Mouse (Mus musculus) hindbrain, embryonic 13.5 days (tissue): Measurements from ENCODE around the gene Uba7. TPM values are rescaled to one million over a fixed set of nuclear protein-coding genes. Genes with fewer than 3 reads are reported as not detected.

Experiments
- ATAC-seq: fragments of 200-750 bp; cut with Nextera tagmentation; 2 replicates; pipeline ENCODE4 v1.8.0; 2017; ENCODE audit warnings: moderate TSS enrichment; ENCODE audit not compliant: low FRiP score
- H3K27ac ChIP-seq: fragments of 300-500 bp; sonication (generic); 2 replicates; pipeline ENCODE4 v1.5.1; 2015; ENCODE audit warnings: inconsistent platforms, mild to moderate bottlenecking, moderate library complexity
- H3K27me3 ChIP-seq: fragments of 300-500 bp; sonication (generic); 2 replicates; pipeline ENCODE4 v1.6.1; 2015; ENCODE audit warnings: mild to moderate bottlenecking, inconsistent platforms
- H3K36me3 ChIP-seq: fragments of 300-500 bp; sonication (generic); 2 replicates; pipeline ENCODE4 v1.6.1; 2015; ENCODE audit warnings: mild to moderate bottlenecking, inconsistent platforms
- H3K4me1 ChIP-seq: fragments of 300-500 bp; sonication (generic); replicated peaks from 2 replicates; pipeline ENCODE4 v1.6.1; 2015; ENCODE audit warnings: inconsistent platforms
- H3K4me2 ChIP-seq: fragments of 300-500 bp; sonication (generic); 2 replicates; pipeline ENCODE4 v1.6.1; 2015; ENCODE audit warnings: inconsistent platforms, mild to moderate bottlenecking, moderate library complexity
- H3K4me3 ChIP-seq: fragments of 300-500 bp; sonication (generic); 2 replicates; pipeline ENCODE4 v1.5.1; 2015; ENCODE audit warnings: mild to moderate bottlenecking, inconsistent platforms
- H3K9ac ChIP-seq: fragments of 300-500 bp; sonication (generic); 2 replicates; pipeline ENCODE4 v1.6.1; 2015; ENCODE audit warnings: mild to moderate bottlenecking, inconsistent platforms
- H3K9me3 ChIP-seq: fragments of 300-500 bp; sonication (generic); 2 replicates; pipeline ENCODE4 v1.6.1; 2016; ENCODE audit warnings: inconsistent platforms
- WGBS: fragments of 180-500 bp; shearing (Covaris S2); methylation state at CpG from one replicate; pipeline ENCODE4 v1.1.7; 2015; 5-methylcytosine and 5-hydroxymethylcytosine counted together
- polyA plus RNA-seq: library from polyadenylated mRNA; unstranded; fragments of >200 nt; fragmentation: Nextera tagmentation; extraction: Ambion mirVana; gene quantifications from 2 replicates; pipeline ENCODE4 v1.2.1, GENCODE M21; 2015

Gene Uba7
- polyA plus RNA-seq, 1 experiment from 2014 or later: 4.8 TPM

DNA sequence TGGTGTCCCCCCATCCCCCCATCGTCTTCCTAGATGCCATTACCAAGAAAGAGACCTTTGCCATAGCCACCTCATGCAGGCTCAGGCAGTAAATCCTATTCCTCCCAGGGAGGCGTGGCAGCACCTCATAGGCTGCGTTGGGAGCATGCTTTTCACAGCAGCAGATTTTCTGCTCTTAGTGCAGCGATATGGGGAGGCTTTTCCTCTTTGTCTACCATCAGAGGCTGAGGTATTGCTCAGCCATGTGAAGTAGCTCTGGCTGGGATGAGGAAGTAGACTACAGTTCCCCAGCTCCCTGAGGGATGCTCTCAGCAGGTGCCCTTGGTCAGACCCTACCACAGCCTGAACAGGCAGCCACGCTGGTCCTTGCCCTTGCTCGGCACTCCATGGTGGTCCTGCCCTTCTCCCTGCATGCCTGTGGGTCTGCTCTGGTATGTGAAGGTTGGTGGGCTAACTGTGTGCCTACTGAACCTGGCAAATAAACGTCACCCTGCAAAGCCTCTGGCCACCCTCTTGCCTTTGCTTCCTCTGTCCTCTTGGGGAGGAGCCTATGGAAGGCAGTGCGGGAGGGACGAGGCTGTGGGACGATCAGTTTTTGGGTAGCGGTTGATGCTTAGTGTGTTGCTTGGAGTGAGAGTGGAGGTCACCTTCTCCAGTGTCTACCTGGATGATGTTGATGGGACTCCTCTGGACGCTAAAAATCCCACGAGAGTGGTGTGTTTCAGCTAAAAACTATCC, 26.0 kb upstream of the Uba7 start:
- WGBS: 86% methylated on average over 13 of the region's 13 CpGs

DNA sequence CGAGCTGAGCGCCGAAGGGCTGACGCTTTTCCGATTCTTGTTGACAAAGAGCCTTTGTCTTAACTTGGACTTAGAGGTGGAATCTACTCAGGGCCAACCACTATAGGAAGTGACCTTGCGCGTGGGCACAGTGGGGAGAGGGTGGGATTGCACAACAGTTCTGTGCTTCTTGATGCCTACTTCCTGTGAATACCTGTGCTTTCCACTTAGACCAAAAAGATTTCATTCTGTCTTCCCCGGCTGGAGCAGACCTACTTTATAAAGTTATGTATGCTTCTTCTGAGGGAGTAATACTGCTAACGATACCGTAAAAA, 25.4 kb upstream of the Uba7 start, which contains the start of gene Traip:
Gene Traip, plus strand, starts transcription at position 215 of the 314 bp plus-strand sequence.
- H3K4me1 ChIP-seq: peaks cover 16% of the 10 kb centered on the region
- H3K9ac ChIP-seq: peak within 1 kb of the TSS; percentile 76
- no peaks in the 10 kb centered on the region for H3K9me3 ChIP-seq
- peak within 1 kb of the TSS; percentile 78 for H3K4me2 ChIP-seq
- H3K27me3 ChIP-seq: no peaks in the 10 kb centered on the region
- H3K27ac ChIP-seq: peak within 1 kb of the TSS; percentile 89
- H3K4me3 ChIP-seq: peak within 1 kb of the TSS; percentile 60
- H3K36me3 ChIP-seq: no peaks in the 10 kb centered on the region
- WGBS: 93% methylated on average over 10 of the region's 10 CpGs
- no peak for ATAC-seq

More for the DNA sequence above, 26.0 kb upstream of the Uba7 start:
- H3K4me1 ChIP-seq: peaks cover 16% of the 10 kb centered on the region
- H3K4me2 ChIP-seq: no peak overlapping the region
- no peak overlapping the region for H3K4me3 ChIP-seq
- H3K9me3 ChIP-seq: no peaks in the 10 kb centered on the region
- H3K27me3 ChIP-seq: no peaks in the 10 kb centered on the region
- H3K9ac ChIP-seq: no peak overlapping the region
- ATAC-seq: no peak
- H3K36me3 ChIP-seq: no peaks in the 10 kb centered on the region
- no peak overlapping the region for H3K27ac ChIP-seq

- H3K27ac ChIP-seq: peak overlapping the region; percentile 89
- ATAC-seq: peak; percentile 96
- H3K4me1 ChIP-seq: peaks cover 16% of the 10 kb centered on the region
- no peaks in the 10 kb centered on the region for H3K9me3 ChIP-seq
- H3K4me2 ChIP-seq: peak overlapping the region; percentile 78
- no peaks in the 10 kb centered on the region for H3K27me3 ChIP-seq
- peak overlapping the region; percentile 76 for H3K9ac ChIP-seq
- H3K36me3 ChIP-seq: no peaks in the 10 kb centered on the region
- H3K4me3 ChIP-seq: peak overlapping the region; percentile 60
- 17% methylated on average over 45 of the region's 45 CpGs for WGBS
These were observed 24.6 kb upstream of the Uba7 start for GRCm38 (mm10) chr9:107950460-107951355.

DNA sequence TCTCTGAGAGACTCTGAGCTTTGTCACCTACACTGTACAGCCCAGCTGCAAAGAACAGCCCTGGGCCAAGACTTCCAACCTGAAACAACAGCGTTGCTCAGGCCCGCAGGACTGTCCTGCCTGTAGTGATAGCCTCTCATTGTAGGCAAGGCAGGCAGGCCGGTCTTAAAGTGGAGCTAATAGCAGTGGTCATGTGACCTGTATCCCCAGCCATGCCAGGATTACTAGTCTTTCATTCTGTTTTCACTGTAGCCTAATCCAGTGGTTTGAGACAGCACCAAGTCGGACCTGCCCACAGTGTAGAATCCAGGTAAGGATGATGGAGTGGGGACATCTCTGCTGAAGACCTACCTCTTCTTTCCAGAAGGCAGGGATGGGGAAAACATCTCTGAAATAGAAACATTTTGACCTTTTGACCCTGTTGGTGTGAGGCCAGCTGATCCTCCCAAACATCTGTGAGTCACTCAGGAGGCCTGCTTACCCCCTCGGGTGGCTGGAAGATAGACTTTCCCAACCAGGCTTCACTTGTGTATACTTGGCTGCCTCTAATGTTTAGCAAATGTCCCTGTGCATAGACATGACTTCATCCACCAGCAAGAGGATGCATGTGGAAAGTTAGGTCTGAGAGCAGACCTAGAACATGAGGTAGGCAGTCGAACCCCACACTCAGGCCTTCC, 19.6 kb upstream of the Uba7 start:
- WGBS: 83% methylated on average over 6 of the region's 6 CpGs
- Histone ChIP-seq H3K4me1 (peaks cover 10% of the 10 kb centered on the region), H3K4me2 (no peak overlapping the region), H3K4me3 (no peak overlapping the region), H3K27me3 (no peaks in the 10 kb centered on the region), H3K9ac (no peak overlapping the region), H3K9me3 (no peaks in the 10 kb centered on the region), H3K27ac (no peak overlapping the region), H3K36me3 (0 out of 2 replicates have a peak, but pooled peaks cover 6% of the 10 kb centered on the region)
- ATAC-seq: no peak

DNA sequence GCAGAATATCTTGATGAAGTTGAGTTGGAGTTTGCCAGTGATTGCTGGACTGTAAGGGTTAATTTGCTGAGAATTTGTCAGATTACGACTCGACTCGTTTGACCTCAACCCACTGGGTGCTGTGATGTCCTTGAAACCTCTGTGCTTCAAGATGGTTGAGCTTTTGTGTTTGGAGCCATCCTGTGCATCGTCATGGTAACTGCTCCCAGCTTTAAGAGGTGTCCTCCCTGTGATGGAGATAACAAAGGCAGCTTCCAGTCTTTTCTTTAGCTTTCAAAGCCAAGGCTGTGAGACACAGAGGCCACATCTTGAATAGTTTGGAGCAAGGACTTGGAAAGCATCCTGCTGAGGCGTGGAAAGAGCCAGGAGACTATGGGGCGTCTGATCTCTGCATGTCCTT, 18.2 kb upstream of the Uba7 start:
- 29% methylated on average over 6 of the region's 6 CpGs for WGBS
- Histone ChIP-seq H3K4me3 (no peak overlapping the region), H3K4me1 (peaks cover 14% of the 10 kb centered on the region), H3K27ac (no peak overlapping the region), H3K36me3 (0 out of 2 replicates have a peak, but pooled peaks cover 6% of the 10 kb centered on the region), H3K27me3 (no peaks in the 10 kb centered on the region), H3K9ac (no peak overlapping the region), H3K4me2 (no peak overlapping the region), H3K9me3 (no peaks in the 10 kb centered on the region)
- no peak for ATAC-seq

DNA sequence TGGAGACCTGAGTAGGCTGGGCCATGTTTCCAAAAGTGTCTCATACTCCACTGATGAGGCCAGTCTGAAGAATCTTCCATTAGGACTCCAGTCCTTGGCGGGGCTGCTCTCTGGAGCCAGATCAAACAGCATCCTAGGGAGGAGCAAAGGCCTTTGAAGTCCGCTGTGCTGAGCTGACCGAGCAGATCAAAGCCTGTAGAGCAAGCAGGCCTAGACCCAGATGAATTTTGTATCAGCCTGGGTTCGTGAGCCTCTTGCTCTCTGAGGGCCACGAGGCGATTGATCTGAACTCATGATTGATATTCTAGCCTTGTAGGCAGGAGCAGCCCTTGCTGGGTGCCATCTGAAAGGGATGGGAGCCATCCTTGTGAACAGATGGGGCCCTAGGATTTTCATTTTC, 15.4 kb upstream of the Uba7 start:
- Histone ChIP-seq H3K9me3 (no peaks in the 10 kb centered on the region), H3K4me3 (no peak overlapping the region), H3K4me2 (no peak overlapping the region), H3K36me3 (peaks cover 9% of the 10 kb centered on the region; the same call in 1 of the 2 replicates), H3K27ac (no peak overlapping the region), H3K27me3 (no peaks in the 10 kb centered on the region), H3K4me1 (peaks cover 17% of the 10 kb centered on the region), H3K9ac (peak overlapping the region; percentile 49; the same call in 1 of the 2 replicates)
- WGBS: 73% methylated on average over 6 of the region's 6 CpGs
- no peak for ATAC-seq

DNA sequence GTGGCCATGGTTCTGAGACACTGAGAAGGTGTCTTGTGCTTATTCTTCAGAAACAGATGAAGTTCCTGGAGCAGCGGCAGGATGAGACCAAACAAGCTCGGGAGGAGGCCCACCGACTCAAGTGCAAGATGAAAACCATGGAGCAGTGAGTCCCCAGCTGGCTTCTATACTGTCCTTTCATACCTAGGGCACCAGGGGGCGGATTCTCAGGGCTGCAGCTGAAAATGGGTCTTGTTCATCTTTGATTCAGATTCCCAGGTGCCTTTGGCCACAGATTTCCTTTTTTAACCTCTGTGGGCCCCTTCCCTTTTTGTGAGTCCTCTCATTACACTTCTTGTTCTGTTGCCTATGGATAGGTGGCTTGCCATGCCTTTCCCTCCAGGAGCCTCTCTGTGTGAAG, 14.4 kb upstream of the Uba7 start:
- ATAC-seq: no peak
- peak overlapping the region; percentile 77 for H3K27ac ChIP-seq
- peaks cover 17% of the 10 kb centered on the region for H3K4me1 ChIP-seq
- no peak overlapping the region for H3K4me3 ChIP-seq
- 81% methylated on average over 4 of the region's 4 CpGs for WGBS
- peaks cover 9% of the 10 kb centered on the region; the same call in 1 of the 2 replicates for H3K36me3 ChIP-seq
- H3K9me3 ChIP-seq: no peaks in the 10 kb centered on the region
- peak overlapping the region; percentile 51; the same call in 1 of the 2 replicates for H3K9ac ChIP-seq
- H3K27me3 ChIP-seq: no peaks in the 10 kb centered on the region
- no peak overlapping the region for H3K4me2 ChIP-seq

DNA sequence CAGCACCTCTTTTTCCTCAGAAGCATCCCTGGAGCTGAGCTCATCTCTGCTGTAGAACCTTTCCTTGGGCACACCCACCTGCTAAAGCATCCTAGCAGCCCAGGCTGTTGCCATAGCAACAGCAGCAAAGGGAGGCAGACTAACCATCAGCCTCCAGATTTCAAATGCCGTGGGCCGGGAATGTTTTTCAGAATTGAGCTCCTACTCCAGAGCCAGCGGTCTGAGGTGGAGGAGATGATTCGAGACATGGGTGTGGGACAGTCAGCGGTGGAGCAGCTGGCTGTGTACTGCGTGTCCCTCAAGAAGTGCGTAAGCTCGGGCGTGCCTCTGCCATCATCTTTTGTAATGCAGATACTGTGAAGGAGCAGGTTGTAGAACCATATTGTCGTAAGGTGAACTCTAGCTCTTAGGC, 13.9 kb upstream of the Uba7 start:
- peak; percentile 39; the same call in 1 of the 2 replicates for ATAC-seq
- H3K9me3 ChIP-seq: no peaks in the 10 kb centered on the region
- H3K36me3 ChIP-seq: peaks cover 9% of the 10 kb centered on the region; the same call in 1 of the 2 replicates
- H3K9ac ChIP-seq: peak overlapping the region; percentile 51
- peaks cover 17% of the 10 kb centered on the region for H3K4me1 ChIP-seq
- H3K4me2 ChIP-seq: peak overlapping the region; percentile 29
- H3K4me3 ChIP-seq: no peak overlapping the region
- WGBS: 72% methylated on average over 10 of the region's 10 CpGs
- H3K27ac ChIP-seq: peak overlapping the region; percentile 77
- H3K27me3 ChIP-seq: no peaks in the 10 kb centered on the region

- Histone ChIP-seq H3K27ac (peak overlapping the region; percentile 77), H3K9me3 (no peaks in the 10 kb centered on the region), H3K36me3 (peaks cover 9% of the 10 kb centered on the region; the same call in 1 of the 2 replicates), H3K4me2 (peak overlapping the region; percentile 29), H3K27me3 (no peaks in the 10 kb centered on the region), H3K4me3 (no peak overlapping the region), H3K9ac (peak overlapping the region; percentile 51), H3K4me1 (peaks cover 17% of the 10 kb centered on the region)
- peak; percentile 54 for ATAC-seq
- 57% methylated on average over 5 of the region's 5 CpGs for WGBS
These were observed 13.4 kb upstream of the Uba7 start for GRCm38 (mm10) chr9:107961881-107962280.

GRCm38 (mm10) chr9:107962916-107963315, 12.4 kb upstream of the Uba7 start:
- Histone ChIP-seq H3K36me3 (peaks cover 3% of the 10 kb centered on the region; the same call in 1 of the 2 replicates), H3K4me2 (no peak overlapping the region), H3K9ac (peak overlapping the region; percentile 19; the same call in 1 of the 2 replicates), H3K4me1 (peaks cover 17% of the 10 kb centered on the region), H3K27ac (no peak overlapping the region), H3K27me3 (no peaks in the 10 kb centered on the region), H3K9me3 (no peaks in the 10 kb centered on the region), H3K4me3 (no peak overlapping the region)
- WGBS: 94% methylated on average over 9 of the region's 9 CpGs
- no peak for ATAC-seq

DNA sequence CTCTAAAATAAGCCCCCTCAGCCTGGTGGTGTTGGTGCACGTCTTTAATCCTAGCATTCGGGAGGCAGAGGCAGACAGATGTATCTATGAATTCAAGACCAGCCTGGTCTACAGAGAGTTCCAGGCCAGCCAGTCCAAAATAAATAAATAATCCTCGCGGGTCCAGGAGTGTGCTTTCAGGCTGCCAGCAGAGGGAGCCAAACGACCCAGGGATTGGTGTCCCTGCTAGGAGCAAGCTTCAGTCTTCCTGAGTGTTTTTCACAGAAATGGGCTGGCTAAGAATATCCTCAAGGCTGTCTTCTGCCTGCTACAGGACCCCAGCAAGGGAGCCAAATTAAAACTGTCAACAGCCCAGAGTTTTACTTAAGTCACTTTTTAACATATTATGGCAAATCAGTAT, 11.6 kb upstream of the Uba7 start:
- H3K27me3 ChIP-seq: no peaks in the 10 kb centered on the region
- no peaks in the 10 kb centered on the region for H3K9me3 ChIP-seq
- 24% methylated on average over 5 of the region's 5 CpGs for WGBS
- no peak overlapping the region for H3K4me3 ChIP-seq
- no peak overlapping the region for H3K9ac ChIP-seq
- H3K27ac ChIP-seq: no peak overlapping the region
- 0 out of 2 replicates have a peak, but pooled peaks have one; percentile 22 for ATAC-seq
- H3K4me2 ChIP-seq: no peak overlapping the region
- peaks cover 3% of the 10 kb centered on the region; the same call in 1 of the 2 replicates for H3K36me3 ChIP-seq
- peaks cover 17% of the 10 kb centered on the region for H3K4me1 ChIP-seq

DNA sequence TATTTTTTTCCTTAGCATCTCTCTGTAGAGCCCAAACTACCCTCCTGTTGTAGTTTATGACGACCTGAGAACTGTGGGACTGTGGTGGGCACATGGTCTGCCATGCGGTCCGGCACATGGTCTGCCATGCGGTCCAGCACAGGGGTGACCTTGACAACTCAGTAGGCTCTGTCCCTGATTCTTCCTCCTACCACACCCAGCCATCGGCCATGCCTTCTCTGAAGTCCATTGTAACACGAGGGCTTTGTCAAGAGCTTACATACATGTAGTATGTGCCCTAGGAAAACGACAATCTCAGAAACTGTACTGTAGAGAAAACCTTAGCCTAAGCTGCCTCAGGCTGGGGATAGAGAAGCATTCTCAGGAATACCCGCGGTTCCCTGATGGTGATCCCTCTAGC, 10.6 kb upstream of the Uba7 start:
- Histone ChIP-seq H3K27ac (no peak overlapping the region), H3K27me3 (no peaks in the 10 kb centered on the region), H3K36me3 (peaks cover 7% of the 10 kb centered on the region; the same call in 1 of the 2 replicates), H3K4me1 (peaks cover 17% of the 10 kb centered on the region), H3K4me3 (no peak overlapping the region), H3K4me2 (no peak overlapping the region), H3K9ac (no peak overlapping the region), H3K9me3 (no peaks in the 10 kb centered on the region)
- ATAC-seq: no peak
- WGBS: 94% methylated on average over 9 of the region's 9 CpGs
